Comparison of ENCODE assay signal across 9 mouse cellular contexts in the genomic region with DNA sequence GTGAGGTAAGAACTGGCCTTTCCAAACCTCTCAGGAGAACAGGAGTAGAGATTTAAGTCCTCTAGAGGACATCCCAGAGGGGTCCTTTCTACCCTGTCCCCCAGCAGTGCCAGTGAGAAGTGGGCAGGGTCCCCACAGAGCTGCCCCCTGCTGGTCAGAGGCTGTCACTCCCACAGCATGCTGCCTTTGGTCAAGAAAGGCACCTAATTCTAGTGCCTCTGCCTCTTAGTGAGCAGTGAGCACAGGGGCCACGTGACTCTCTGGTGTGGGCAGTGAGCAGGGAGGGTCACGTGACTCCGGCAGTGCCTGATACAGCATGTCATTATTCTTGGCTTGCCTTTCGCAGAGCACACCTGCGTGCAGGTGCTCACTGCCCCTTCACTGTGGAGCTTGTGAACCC.
DNase-seq lines count a peak whose midpoint lies in the region; ATAC-seq and TF ChIP-seq lines count a peak whose summit lies in the region.
"Had no signal": no experiment of that assay in that cellular context is flagged by ENCODE, and none has a peak within 500 bp of the region (broad histone marks: within the 10 kb centered on the region; RNA-seq: fewer than 3 reads in every experiment).

No protein-coding gene starts in this region.

- H3K27me3 ChIP-seq in forebrain, embryonic 10.5 days (ENCODE audit: poor library complexity, severe bottlenecking) = peaks cover 7% of the 10 kb centered on the region; the same call in 1 of the 2 replicates
- H3K27me3 ChIP-seq in forebrain, embryonic 12.5 days = 0 out of 2 replicates have a peak, but pooled peaks cover 3% of the 10 kb centered on the region
- no peaks in the 10 kb centered on the region for H3K27me3 ChIP-seq in spleen, adult 2 months (ENCODE audit: control insufficient read depth, insufficient read depth, low read length)
- no peaks in the 10 kb centered on the region for H3K27me3 ChIP-seq in kidney, embryonic 16.5 days (ENCODE audit: insufficient read depth, low read length)

- no peak for ATAC-seq in forebrain, embryonic 12.5 days (ENCODE audit: low FRiP score)
- 0 out of 2 replicates have a peak, but pooled peaks have one; percentile 40 for ATAC-seq in kidney, embryonic 16.5 days (ENCODE audit: low FRiP score, low TSS enrichment)

- H3K9me3 ChIP-seq in forebrain, embryonic 10.5 days = no peaks in the 10 kb centered on the region
- no peaks in the 10 kb centered on the region for H3K9me3 ChIP-seq in forebrain, embryonic 12.5 days
- H3K9me3 ChIP-seq in kidney, embryonic 16.5 days (ENCODE audit: low read length) = no peaks in the 10 kb centered on the region
- H3K9me3 ChIP-seq: megakaryocyte, embryonic 14.5 days had no signal

- H3K4me3 ChIP-seq in forebrain, embryonic 10.5 days = no peak overlapping the region
- no peak overlapping the region for H3K4me3 ChIP-seq in forebrain, embryonic 12.5 days (replicated peaks)
- no peak overlapping the region for H3K4me3 ChIP-seq in spleen, adult 2 months (ENCODE audit: extremely low read depth, insufficient read depth, insufficient read length)
- no peak overlapping the region for H3K4me3 ChIP-seq in kidney, embryonic 16.5 days (ENCODE audit: low read length)
- H3K4me3 ChIP-seq: megakaryocyte, embryonic 14.5 days had no signal

- TF ChIP-seq POLR2A in spleen, adult 2 months (IDR thresholded peaks at IDR 0.05; ENCODE audit: low read depth, low read length) = no peak

- 0 out of 2 replicates have a peak, but pooled peaks cover 3% of the 10 kb centered on the region for H3K36me3 ChIP-seq in forebrain, embryonic 10.5 days (replicated peaks)
- no peaks in the 10 kb centered on the region for H3K36me3 ChIP-seq in forebrain, embryonic 12.5 days (replicated peaks)
- H3K36me3 ChIP-seq in spleen, adult 2 months (ENCODE audit: control insufficient read depth, insufficient read depth, low read length) = no peaks in the 10 kb centered on the region
- H3K36me3 ChIP-seq in kidney, embryonic 16.5 days (ENCODE audit: insufficient read depth, low read length) = 0 out of 2 replicates have a peak, but pooled peaks cover 4% of the 10 kb centered on the region

- H3K9ac ChIP-seq in forebrain, embryonic 12.5 days = no peak overlapping the region
- no peak overlapping the region for H3K9ac ChIP-seq in kidney, embryonic 16.5 days (replicated peaks; ENCODE audit: low read length)

- H3K4me1 ChIP-seq in forebrain, embryonic 10.5 days = peaks cover 10% of the 10 kb centered on the region
- H3K4me1 ChIP-seq in forebrain, embryonic 12.5 days = peaks cover 10% of the 10 kb centered on the region
- H3K4me1 ChIP-seq in spleen, adult 2 months (ENCODE audit: control insufficient read depth, insufficient read depth, insufficient read length) = no peaks in the 10 kb centered on the region
- H3K4me1 ChIP-seq in kidney, embryonic 16.5 days (ENCODE audit: insufficient read depth, low read length) = no peaks in the 10 kb centered on the region

- no peak overlapping the region for H3K4me2 ChIP-seq in forebrain, embryonic 12.5 days
- H3K4me2 ChIP-seq in kidney, embryonic 16.5 days (replicated peaks; ENCODE audit: low read depth, low read length) = no peak overlapping the region

- TF ChIP-seq CTCF in spleen, adult 2 months (IDR thresholded peaks at IDR 0.05; ENCODE audit: extremely low read depth, insufficient read depth, insufficient read length, insufficient replicate concordance) = peak; percentile 37; the same call in 1 of the 2 replicates

- 53% methylated on average over 5 of the region's 5 CpGs for WGBS in forebrain, embryonic 10.5 days
- 36% methylated on average over 5 of the region's 5 CpGs for WGBS in forebrain, embryonic 12.5 days
- 49% methylated on average over 5 of the region's 5 CpGs for WGBS in spleen, adult 2 months
- 40% methylated on average over 5 of the region's 5 CpGs for WGBS in kidney, embryonic 16.5 days

- DNase-seq in forebrain, embryonic 10.5 days (ENCODE audit: extremely low spot score, low spot score) = peak; percentile 40
- DNase-seq in spleen, adult 2 months (ENCODE audit: low read depth in 1 of 2, low spot score in 2 of 2) = no peak
- no peak for DNase-seq in spleen, postnatal 14 days (ENCODE audit: low spot score in 2 of 2)
- peak; percentile 24 for DNase-seq in naive thymus-derived CD4-positive, alpha-beta T cell, adult 2 months (ENCODE audit: low read depth)
- no peak for DNase-seq in frontal cortex, postnatal 10 days (ENCODE audit: low spot score in 2 of 2)
- DNase-seq in spleen, postnatal 4 days (ENCODE audit: low spot score in 2 of 2) = no peak

- no peak overlapping the region for H3K27ac ChIP-seq in forebrain, embryonic 10.5 days
- H3K27ac ChIP-seq in forebrain, embryonic 12.5 days = no peak overlapping the region
- H3K27ac ChIP-seq in spleen, adult 2 months (ENCODE audit: insufficient read depth, low read length) = no peak overlapping the region
- no peak overlapping the region for H3K27ac ChIP-seq in kidney, embryonic 16.5 days (ENCODE audit: low read length)

Comparison
In these comparisons a context has a peak if more than half of its experiments do, and no peak if none do; other contexts are left out.
1. DNase-seq: peak in forebrain, embryonic 10.5 days (single experiment) and naive thymus-derived CD4-positive, alpha-beta T cell, adult 2 months (single experiment); none in spleen, adult 2 months (0 of 2), spleen, postnatal 14 days (0 of 2), frontal cortex, postnatal 10 days (0 of 2) and spleen, postnatal 4 days (0 of 2).